Mouse (Mus musculus) heart, postnatal 36 days (tissue): ENCODE measurements at regions not wholly inside any gene's neighbourhood (a gene's known extent, or its start where the extent isn't known, plus 50 kb on each side); places are given as distances from the start of the nearest gene placed in this dataset.
A peak's percentile ranks its signal among the peaks of the same experiment; 100 is the strongest.
"Not testable (repeated sequence)": the region's sequence is repeated elsewhere in the genome, so short reads cannot be mapped to it uniquely, and the experiment has no call there.

Source experiments
- DNase-seq, 2 experiments: peaks; one replicate each; pipeline ENCODE4 v3.0.0; 2021 to 2022
- intact Hi-C: fragments of 180-260 bp; cut with DNase I; formaldehyde crosslinking; loops from one replicate; pipeline ENCODE4 v1.15.1; 2025

DNA sequence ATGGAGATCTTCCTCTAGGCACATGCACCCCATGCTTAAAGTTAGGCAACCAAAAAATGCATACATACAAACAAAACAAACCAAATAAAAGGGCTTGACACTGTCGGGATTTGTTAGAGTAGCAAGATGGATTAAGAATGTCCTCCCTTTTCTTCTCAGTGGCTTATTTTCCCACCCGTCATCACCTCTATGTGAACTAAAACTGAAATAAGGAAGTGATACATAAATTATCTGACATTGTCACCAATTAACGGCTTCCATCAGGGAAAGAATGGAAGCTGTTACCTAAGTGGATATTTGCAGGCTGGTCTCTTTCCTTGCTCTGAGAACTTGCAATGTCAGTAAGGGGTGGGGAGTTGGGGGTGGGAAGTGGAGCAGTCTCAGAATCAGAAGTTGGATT is 541.5 kb downstream of the Diaph3 start:
- no peak for DNase-seq
- intact Hi-C loops, result no loop called here

DNA sequence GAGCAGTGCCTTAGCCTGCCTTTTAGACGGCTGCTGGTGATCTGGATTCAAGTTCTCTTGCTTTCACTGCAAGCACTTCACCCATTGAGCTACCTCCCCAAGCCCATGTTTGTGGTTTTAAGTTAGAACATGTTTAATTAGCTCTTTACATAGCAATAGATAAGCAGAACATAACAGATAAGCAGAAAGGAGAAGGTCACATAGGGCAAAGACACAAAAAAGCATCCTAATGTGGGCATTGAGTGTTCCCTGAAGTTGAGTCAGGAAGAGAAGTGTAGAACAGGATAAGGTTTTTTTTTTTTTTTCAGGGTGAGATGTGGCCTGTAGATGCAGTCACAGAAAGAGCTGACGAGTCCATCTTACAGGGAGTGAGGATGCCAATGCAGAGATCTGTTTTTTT is 552.5 kb downstream of the Diaph3 start:
- intact Hi-C loops, result no loop called here

DNA sequence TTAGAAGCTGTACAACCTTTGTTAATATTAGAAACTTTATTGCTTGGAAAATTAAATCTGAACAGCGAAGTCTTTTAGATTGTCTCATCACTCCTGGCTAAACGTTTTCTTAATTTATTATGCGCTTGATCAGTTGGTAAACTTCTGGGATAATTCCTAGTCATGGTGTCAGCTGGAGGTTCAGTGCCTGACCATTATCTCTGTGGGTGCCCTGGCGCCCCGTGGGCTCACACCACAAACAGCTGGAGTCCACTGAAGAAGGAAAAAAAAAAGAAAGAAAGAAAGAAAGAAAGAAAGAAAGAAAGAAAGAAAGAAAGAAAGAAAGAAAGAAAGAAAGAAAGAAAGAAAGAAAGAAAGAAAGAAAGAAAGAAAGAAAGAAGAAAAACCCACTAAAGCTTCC is 555.1 kb downstream of the Diaph3 start:
- DNase-seq, intact Hi-C loops: not testable (repeated sequence)

More for the DNA sequence above, 552.5 kb downstream of the Diaph3 start:
- DNase-seq, result no peak

GRCm38 (mm10) chr14:86562728-86563127 is 578.3 kb downstream of the Diaph3 start:
- peak; percentile 13 to 27 for DNase-seq
- intact Hi-C loops, result loop anchor here (5.0 kb wide), 2 partner anchors 220 to 240 kb away; no protein-coding TSS in a partner anchor

DNA sequence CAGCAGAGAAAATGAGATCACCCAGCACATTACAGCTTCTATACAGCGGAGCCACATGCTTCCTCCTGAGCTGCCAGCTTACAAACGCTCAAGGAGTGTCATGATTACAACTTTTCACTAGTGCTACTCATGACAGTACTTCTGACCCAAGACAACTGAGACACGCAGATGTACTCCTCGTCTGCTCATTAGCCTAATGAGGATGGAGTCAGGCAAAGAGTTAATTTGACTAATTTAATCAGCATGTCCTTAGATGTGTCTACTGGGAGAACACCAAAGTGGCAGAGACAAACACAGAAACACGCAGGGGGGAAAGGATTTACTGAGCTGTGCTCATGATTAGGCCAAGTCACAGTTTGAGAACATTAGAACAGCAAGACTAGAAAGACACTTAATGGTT is 603.0 kb downstream of the Diaph3 start:
- intact Hi-C loops, result no loop called here
- DNase-seq, result no peak

- intact Hi-C loops, result no loop called here
- no peak for DNase-seq
Observed at GRCm38 (mm10) chr14:86536341-86537027, 604.6 kb downstream of the Diaph3 start.

- no peak for DNase-seq
- intact Hi-C loops, result no loop called here
Observed at GRCm38 (mm10) chr14:86510408-86510807, 630.6 kb downstream of the Diaph3 start.

- DNase-seq, result no peak
- intact Hi-C loops, result no loop called here
Observed at GRCm38 (mm10) chr14:86509686-86510085, 631.3 kb downstream of the Diaph3 start.

- intact Hi-C loops, result no loop called here
- no peak for DNase-seq
Observed at GRCm38 (mm10) chr14:86506286-86506685, 634.7 kb downstream of the Diaph3 start.

DNA sequence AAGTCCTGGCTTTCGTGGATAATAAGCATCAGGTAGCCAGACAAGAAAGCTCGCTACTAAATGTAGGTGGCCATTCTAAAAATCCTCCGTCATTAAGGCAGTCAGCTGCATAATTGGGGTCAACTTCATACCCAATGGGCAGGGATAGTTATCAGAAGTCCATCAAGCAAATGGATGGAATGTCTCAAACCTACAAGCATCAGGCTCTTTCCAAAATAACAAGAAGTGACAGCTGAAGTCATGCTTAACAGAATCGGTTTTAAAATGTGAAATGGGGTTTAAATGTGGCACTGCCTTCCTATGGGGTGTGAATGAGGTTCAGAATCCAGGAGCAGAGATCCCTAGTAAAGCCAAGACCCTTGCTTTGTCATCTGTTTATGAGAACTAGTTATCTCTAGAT is 650.2 kb downstream of the Diaph3 start:
- intact Hi-C loops, result no loop called here
- DNase-seq, result no peak

- DNase-seq, result no peak
Observed at GRCm38 (mm10) chr14:86489872-86490631, 651.0 kb downstream of the Diaph3 start.

DNA sequence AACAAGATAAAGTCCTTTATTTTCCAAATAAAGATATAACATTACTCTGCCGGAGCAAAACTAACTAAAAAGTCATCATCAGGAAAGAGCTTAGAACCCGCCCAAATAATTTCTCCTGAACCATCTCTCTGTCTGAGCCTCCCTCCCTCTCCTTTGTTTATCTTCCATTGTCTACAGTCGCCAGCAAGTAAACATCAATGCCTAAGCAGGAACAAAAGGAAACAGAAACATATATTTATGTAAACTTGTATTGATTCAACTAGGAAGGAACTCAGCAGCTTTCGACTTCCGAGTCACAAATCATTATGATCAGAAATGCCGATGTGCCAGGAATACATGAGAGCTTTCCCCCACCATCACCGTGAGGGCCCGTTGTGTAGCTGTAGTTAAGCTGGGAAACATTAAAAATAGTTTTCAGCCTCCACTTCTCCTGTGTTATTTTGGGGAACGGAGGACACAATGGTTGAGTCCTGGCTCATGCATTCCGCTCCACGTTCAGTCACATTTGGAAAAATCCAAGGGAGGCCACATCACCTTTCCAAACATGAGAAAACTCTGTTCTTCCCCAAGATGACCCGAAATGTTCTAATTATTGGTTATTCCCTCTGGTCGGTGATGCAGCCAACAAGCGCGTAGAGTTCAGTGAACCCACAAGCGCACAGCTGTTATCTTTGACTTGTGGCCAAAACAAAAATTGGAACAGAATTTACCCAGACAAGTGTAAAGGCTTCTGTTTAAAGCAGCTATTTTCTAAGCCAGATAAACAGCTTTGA is 651.8 kb downstream of the Diaph3 start:
- DNase-seq, result peak; percentile 30 to 51
- intact Hi-C loops, result no loop called here

More at GRCm38 (mm10) chr14:86489872-86490631, 651.0 kb downstream of the Diaph3 start:
- intact Hi-C loops, result no loop called here

DNA sequence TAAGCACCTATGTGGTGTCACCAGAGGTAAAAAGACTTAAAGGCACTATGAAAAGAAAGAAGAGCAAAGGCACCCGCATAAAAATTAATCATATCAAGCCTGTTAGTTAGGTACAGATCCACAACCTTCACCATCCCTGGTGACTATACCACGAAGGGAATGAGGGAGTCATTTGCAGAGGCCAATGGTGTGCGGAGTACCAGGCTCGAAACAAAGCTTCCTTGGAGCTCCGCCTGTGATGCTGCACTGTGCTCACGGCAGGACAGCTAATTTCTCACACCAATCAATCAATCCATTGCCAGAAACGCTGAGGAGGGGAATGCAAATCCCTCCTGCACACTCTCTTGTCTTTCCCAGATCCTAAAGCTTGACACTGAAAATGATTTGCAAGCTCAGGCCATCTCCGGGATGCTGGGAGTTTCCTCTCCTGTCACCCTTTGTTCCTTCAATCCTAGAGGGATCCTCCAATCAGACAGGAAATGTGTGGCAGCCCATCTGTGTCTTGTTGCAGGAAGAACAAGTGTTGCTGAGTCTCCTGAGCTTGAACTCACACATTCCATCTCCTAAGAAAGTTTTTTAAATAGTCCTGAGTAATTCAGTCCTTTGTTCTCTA is 653.6 kb downstream of the Diaph3 start:
- DNase-seq, result no peak
- intact Hi-C loops, result no loop called here

GRCm38 (mm10) chr14:86484247-86484646 is 656.8 kb downstream of the Diaph3 start:
- no peak for DNase-seq
- intact Hi-C loops, result no loop called here

DNA sequence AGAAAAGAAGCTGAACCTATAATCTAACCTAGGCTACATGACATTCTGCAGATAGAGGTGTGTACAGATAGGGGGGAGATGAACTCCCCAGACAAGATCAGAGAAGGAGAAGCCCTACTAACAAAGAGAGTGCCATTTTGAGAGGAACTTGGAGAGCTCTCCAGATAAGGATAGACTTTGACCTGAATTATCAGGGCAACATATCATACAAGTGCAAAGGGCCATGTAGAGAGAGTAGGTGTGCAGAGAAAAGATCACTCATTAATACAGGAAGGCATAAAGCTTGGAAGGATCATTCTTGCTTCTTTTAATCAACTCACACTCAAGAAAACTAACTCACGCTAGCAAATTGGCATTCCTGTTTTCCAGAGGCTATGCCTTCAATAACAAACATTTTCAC is 667.4 kb downstream of the Diaph3 start:
- intact Hi-C loops, result no loop called here

DNA sequence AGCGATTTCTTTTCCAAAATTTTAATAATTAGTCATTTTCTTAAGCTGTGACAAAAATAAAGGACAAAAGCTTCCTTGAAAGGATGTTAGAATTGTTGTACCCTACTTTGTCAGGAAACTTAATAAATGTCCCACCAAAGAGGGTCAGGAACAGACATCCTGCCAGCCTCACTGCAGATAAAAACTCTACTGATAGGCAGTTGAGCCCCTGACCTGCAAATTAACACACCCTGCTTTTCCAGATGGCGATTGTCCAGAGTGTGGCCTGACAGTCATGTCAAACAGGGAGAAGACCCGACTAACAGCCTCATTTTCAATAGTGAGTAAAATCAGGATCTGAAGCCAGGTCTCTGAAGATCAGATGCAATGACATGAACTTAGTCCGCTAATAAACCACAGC is 670.6 kb downstream of the Diaph3 start:
- no peak for DNase-seq
- intact Hi-C loops, result no loop called here

More for the DNA sequence above, 667.4 kb downstream of the Diaph3 start:
- no peak for DNase-seq

DNA sequence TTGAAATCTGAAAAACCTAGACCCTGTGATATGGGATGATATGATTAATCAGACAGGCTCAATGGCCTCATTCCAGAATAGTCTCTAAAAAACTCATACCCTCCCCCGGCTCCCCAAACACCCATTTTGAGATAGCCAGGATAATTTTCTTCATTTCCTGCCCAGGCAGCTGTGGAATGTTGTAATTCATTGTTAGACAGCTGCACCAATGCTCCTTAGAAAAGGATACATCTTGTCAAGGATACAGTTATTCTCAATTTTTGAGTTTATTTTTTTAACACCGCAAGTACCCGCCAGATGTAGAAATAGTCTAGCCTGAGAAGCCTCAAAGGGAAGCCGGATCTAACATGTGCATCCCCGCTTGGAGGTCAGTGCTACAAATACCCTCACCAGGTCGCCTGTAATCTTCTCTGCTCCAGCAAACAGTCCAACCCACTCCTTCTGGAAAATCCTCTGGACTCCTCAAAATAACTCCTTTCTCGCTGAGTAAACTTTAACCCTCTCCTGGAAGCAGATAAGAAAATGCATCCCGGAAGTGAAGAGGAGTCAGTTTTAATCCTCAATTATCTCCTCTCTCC is 673.1 kb downstream of the Diaph3 start:
- no peak for DNase-seq
- intact Hi-C loops, result loop anchor here (2.0 kb wide), 1 partner anchor 129 kb away; no protein-coding TSS in a partner anchor

DNA sequence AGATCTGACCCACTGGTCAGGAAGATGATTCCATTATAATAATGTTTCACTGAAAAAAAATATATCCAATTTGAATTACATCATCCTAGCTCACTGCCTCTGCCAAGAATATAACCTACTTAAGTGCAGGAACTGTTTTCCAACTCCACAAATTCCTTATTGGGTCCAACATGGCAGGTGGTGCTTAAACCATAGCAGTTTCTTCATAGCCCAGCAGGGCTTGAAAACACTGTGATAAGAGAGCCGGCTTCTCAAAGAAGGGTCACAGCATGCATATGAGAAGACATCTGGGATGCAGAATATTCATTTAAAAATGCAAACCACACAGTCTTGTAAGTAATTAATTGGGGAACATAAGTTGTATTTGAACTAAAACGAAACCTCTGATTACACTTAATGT is 677.6 kb downstream of the Diaph3 start:
- intact Hi-C loops, result no loop called here
- DNase-seq, result no peak

DNA sequence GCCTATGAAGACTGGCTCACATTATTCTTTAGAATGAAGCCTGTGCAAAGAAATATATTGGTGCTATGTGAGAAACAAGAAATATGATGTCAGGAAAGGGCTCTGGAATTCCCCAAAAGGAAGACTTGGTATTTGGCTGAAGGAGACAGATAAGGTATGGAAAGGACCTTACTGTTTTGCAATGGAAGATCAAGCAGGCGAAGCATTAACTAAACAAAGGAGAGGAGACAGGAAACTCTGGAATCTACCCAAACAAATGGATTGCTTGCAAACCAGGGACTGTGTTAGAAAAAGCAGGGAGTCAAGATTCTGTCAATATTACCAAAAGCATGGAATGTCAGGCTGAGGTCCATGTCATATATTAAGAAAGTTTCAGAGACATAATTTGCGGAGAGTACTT is 687.9 kb downstream of the Diaph3 start:
- intact Hi-C loops, result loop anchor here (5.0 kb wide), 1 partner anchor 116 kb away; no protein-coding TSS in a partner anchor
- DNase-seq, result no peak

GRCm38 (mm10) chr14:86450616-86451015 is 690.4 kb downstream of the Diaph3 start:
- intact Hi-C loops, result loop anchor here (5.0 kb wide), 1 partner anchor 113 kb away; no protein-coding TSS in a partner anchor

More at GRCm38 (mm10) chr14:86450616-86451015, 690.4 kb downstream of the Diaph3 start:
- DNase-seq, result no peak
